Mouse (Mus musculus) MEL (cell line): ENCODE measurements around the gene S100a5. TPM values are rescaled to one million over a fixed set of nuclear protein-coding genes. Genes with fewer than 3 reads are reported as not detected.

ENCODE experiments used
- DNase-seq: peaks from one replicate; pipeline ENCODE4 v3.0.0; 2011; ENCODE audit warnings: low read depth, low spot score
- H3K27ac ChIP-seq: 2 replicates; pipeline ENCODE4 v1.5.1; 2012; ENCODE audit warnings: low read depth, mild to moderate bottlenecking, control low read depth, low read length, moderate library complexity; ENCODE audit not compliant: control insufficient read depth
- H3K27me3 ChIP-seq, 2 experiments: fragments of 150-350 bp in 1 of 2; sonication (generic) in 1 of 2; 2 replicates each; pipeline ENCODE4 v1.6.1; 2012; ENCODE audit warnings: low read length in 2 of 2, mild to moderate bottlenecking in 2 of 2, improper control_type of control experiment in 1 of 2, moderate library complexity in 1 of 2; ENCODE audit not compliant: insufficient read depth in 2 of 2, control insufficient read depth in 1 of 2
- H3K36me3 ChIP-seq, 2 experiments: 2 replicates each; pipeline ENCODE4 v1.6.1; 2012 to 2014; ENCODE audit warnings: low read length in 2 of 2, improper control_type of control experiment in 1 of 2, inconsistent platforms in 1 of 2, mild to moderate bottlenecking in 1 of 2; ENCODE audit not compliant: insufficient read depth in 2 of 2, control insufficient read depth in 1 of 2
- H3K4me1 ChIP-seq, 2 experiments: fragments of 150-350 bp in 1 of 2; sonication (generic) in 1 of 2; 2 replicates each; pipeline ENCODE4 v1.6.1; 2012; ENCODE audit warnings: low read length in 2 of 2, improper control_type of control experiment in 1 of 2, mild to moderate bottlenecking in 1 of 2; ENCODE audit not compliant: insufficient read depth in 2 of 2, control insufficient read depth in 1 of 2
- H3K4me3 ChIP-seq, 2 experiments: fragments of 150-350 bp in 1 of 2; sonication (generic) in 1 of 2; 2 replicates each; pipeline ENCODE4 v1.5.1; 2012; ENCODE audit warnings: low read depth in 2 of 2, low read length in 2 of 2, mild to moderate bottlenecking in 2 of 2, moderate library complexity in 2 of 2, control low read depth in 1 of 2, improper control_type of control experiment in 1 of 2; ENCODE audit not compliant: control insufficient read depth in 1 of 2, insufficient read depth in 1 of 2
- H3K79me2 ChIP-seq: 2 replicates; pipeline ENCODE4 v1.6.1; 2012; ENCODE audit warnings: mild to moderate bottlenecking, low read length, moderate library complexity; ENCODE audit not compliant: control insufficient read depth, poor library complexity, insufficient read depth
- H3K9ac ChIP-seq: 2 replicates; pipeline ENCODE4 v1.6.1; 2012; ENCODE audit warnings: low read depth, mild to moderate bottlenecking, control low read depth, low read length, moderate library complexity; ENCODE audit not compliant: control insufficient read depth, poor library complexity, severe bottlenecking
- H3K9me3 ChIP-seq: fragments of 150-350 bp; sonication (generic); replicated peaks from 2 replicates; pipeline ENCODE4 v1.6.1; 2012; ENCODE audit warnings: mild to moderate bottlenecking, low read length, improper control_type of control experiment, moderate library complexity; ENCODE audit not compliant: insufficient read depth
- BHLHE40 ChIP-seq: IDR thresholded peaks from 2 replicates; pipeline ENCODE4 v1.6.1; 2012; ENCODE audit warnings: low read depth, mild to moderate bottlenecking, inconsistent platforms, low read length, improper control_type of control experiment, borderline replicate concordance
- CHD2 ChIP-seq: IDR thresholded peaks from 2 replicates; pipeline ENCODE4 v1.6.1; 2011; ENCODE audit warnings: low read length, improper control_type of control experiment
- ELF1 ChIP-seq: IDR thresholded peaks from 2 replicates; pipeline ENCODE4 v1.6.1; 2014; ENCODE audit warnings: low read depth, mild to moderate bottlenecking, inconsistent platforms, low read length, improper control_type of control experiment, moderate library complexity
- EP300 ChIP-seq, 2 experiments: IDR thresholded peaks; 2 replicates each; pipeline ENCODE4 v1.6.1; 2011; ENCODE audit warnings: improper control_type of control experiment in 2 of 2, low read length in 2 of 2, low read depth in 1 of 2, mild to moderate bottlenecking in 1 of 2
- GABPA ChIP-seq: IDR thresholded peaks from 2 replicates; pipeline ENCODE4 v1.6.1; 2012; ENCODE audit warnings: low read depth, mild to moderate bottlenecking, inconsistent platforms, low read length, improper control_type of control experiment, moderate library complexity
- GATA1 ChIP-seq: IDR thresholded peaks from 2 replicates; pipeline ENCODE4 v1.6.1; 2011; ENCODE audit warnings: low read depth, low read length, improper control_type of control experiment
- JUND ChIP-seq: IDR thresholded peaks from 2 replicates; pipeline ENCODE4 v1.6.1; 2011; ENCODE audit warnings: low read depth, mild to moderate bottlenecking, improper control_type of control experiment, low read length
- KAT2A ChIP-seq: conservative IDR thresholded peaks from 2 replicates; pipeline ENCODE4 v1.6.1; 2012; ENCODE audit warnings: low read depth, low read length, improper control_type of control experiment, inconsistent platforms
- MAZ ChIP-seq: IDR thresholded peaks from 2 replicates; pipeline ENCODE4 v1.6.1; 2012; ENCODE audit warnings: low read depth, mild to moderate bottlenecking, inconsistent platforms, low read length, improper control_type of control experiment
- MEF2A ChIP-seq: IDR thresholded peaks from 2 replicates; pipeline ENCODE4 v1.6.1; 2014; ENCODE audit warnings: low read depth, mild to moderate bottlenecking, inconsistent platforms, low read length, improper control_type of control experiment; ENCODE audit not compliant: poor library complexity, insufficient replicate concordance, severe bottlenecking; ENCODE audit errors: extremely low read depth
- MXI1 ChIP-seq: IDR thresholded peaks from 2 replicates; pipeline ENCODE4 v1.6.1; 2011; ENCODE audit warnings: mild to moderate bottlenecking, low read depth, low read length, improper control_type of control experiment
- NELFE ChIP-seq: IDR thresholded peaks from 2 replicates; pipeline ENCODE4 v1.6.1; 2011; ENCODE audit warnings: low read depth, low read length, improper control_type of control experiment
- NRF1 ChIP-seq: IDR thresholded peaks from 2 replicates; pipeline ENCODE4 v1.6.1; 2014; ENCODE audit warnings: low read depth, mild to moderate bottlenecking, inconsistent platforms, low read length, improper control_type of control experiment, moderate library complexity; ENCODE audit not compliant: poor library complexity, insufficient read depth, severe bottlenecking
- SIN3A ChIP-seq: IDR thresholded peaks from 2 replicates; pipeline ENCODE4 v1.6.1; 2012; ENCODE audit warnings: low read length, improper control_type of control experiment, inconsistent platforms
- SMC3 ChIP-seq: IDR thresholded peaks from 2 replicates; pipeline ENCODE4 v1.6.1; 2011; ENCODE audit warnings: low read depth, low read length, improper control_type of control experiment
- TAL1 ChIP-seq: IDR thresholded peaks from 2 replicates; pipeline ENCODE4 v1.6.1; 2012; ENCODE audit warnings: mild to moderate bottlenecking, inconsistent platforms, low read length, moderate library complexity, mixed read lengths
- USF1 ChIP-seq: IDR thresholded peaks from 2 replicates; pipeline ENCODE4 v1.6.1; 2014; ENCODE audit warnings: low read depth, mild to moderate bottlenecking, inconsistent platforms, low read length, improper control_type of control experiment, moderate library complexity
- USF2 ChIP-seq, 2 experiments: IDR thresholded peaks; 2 replicates each; pipeline ENCODE4 v1.6.1; 2011 to 2012; ENCODE audit warnings: improper control_type of control experiment in 2 of 2, low read length in 2 of 2, borderline replicate concordance in 1 of 2, inconsistent platforms in 1 of 2, low read depth in 1 of 2, mild to moderate bottlenecking in 1 of 2; ENCODE audit not compliant: insufficient read depth in 1 of 2
- ZKSCAN1 ChIP-seq: IDR thresholded peaks from 2 replicates; pipeline ENCODE4 v1.6.1; 2012; ENCODE audit warnings: low read depth, mild to moderate bottlenecking, inconsistent platforms, low read length, improper control_type of control experiment, moderate library complexity
- ZNF384 ChIP-seq: IDR thresholded peaks from 2 replicates; pipeline ENCODE4 v1.6.1; 2012; ENCODE audit warnings: low read depth, mild to moderate bottlenecking, inconsistent platforms, low read length, improper control_type of control experiment
- polyA plus RNA-seq, 2 experiments: library from polyadenylated mRNA; stranded (reverse) in 1 of 2; unstranded in 1 of 2; fragments of >175 nt in 1 of 2; fragments of >200 nt in 1 of 2; gene quantifications; 2 replicates each; pipeline versions ENCODE4 v1.2.1 to v1.2.4; 2012; ENCODE audit warnings: low replicate concordance in 2 of 2, low read depth in 1 of 2; ENCODE audit not compliant: insufficient read length in 2 of 2, insufficient read depth in 1 of 2, missing spikeins in 1 of 2
- total RNA-seq: library from RNA; depleted of rRNA; stranded (reverse); fragments of 300-350 nt; gene quantifications from 2 replicates; pipeline ENCODE4 v1.2.3, GENCODE M21; 2012

S100a5 gene
- total and polyA plus RNA-seq, 3 experiments: not detected

DNA sequence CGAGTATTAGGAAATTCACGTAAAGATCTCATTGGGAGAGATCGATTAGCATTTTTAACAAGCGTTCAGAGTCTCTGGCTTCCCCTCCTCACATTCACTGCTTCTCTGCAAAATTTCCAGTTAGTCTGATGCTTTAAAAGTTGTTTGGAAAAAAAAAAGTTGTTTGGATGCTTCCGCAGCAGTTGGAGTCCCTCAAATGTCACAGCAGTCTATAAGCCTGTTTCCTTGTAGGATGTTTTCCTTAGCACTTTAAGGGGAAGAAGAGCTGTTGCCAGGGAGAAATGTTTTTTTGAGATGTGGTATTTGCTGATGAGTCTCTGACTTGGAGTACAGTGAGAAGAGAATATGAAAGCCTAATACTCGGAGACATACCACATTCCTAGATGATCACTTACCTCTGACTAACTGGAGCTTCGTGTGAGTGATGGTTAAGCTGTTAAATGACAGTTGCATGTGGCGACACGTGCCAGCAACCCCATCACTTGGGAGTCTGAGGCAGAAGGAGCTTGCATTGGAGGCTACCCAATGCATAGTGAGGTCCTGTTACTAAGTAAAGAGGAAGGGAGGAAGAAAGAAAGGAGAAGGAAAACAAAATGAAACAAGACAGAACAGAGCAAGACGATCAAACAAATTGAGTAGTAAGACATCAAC lies 31.8 kb upstream of the S100a5 start:
- Histone ChIP-seq H3K36me3 (no peaks in the 10 kb centered on the region), H3K4me1 (no peaks in the 10 kb centered on the region), H3K27me3 (peaks cover 20 to 33% of the 10 kb centered on the region in 2 experiments), H3K9ac (no peak overlapping the region), H3K79me2 (no peaks in the 10 kb centered on the region), H3K9me3 (no peaks in the 10 kb centered on the region), H3K27ac (no peak overlapping the region), H3K4me3 (no peak overlapping the region)
- DNase-seq: no peak
- TF ChIP-seq SIN3A (no peak), ELF1 (no peak), USF2 (IDR thresholded peaks at IDR 0.05; ENCODE audit: borderline replicate concordance in 1 of 2, insufficient read depth in 1 of 2, low read depth in 1 of 2, low read length in 2 of 2) (no peak), TAL1 (no peak), NELFE (no peak), USF1 (no peak), GABPA (no peak), MAZ (no peak), MXI1 (no peak), GATA1 (no peak), BHLHE40 (no peak), ZNF384 (no peak), CHD2 (no peak), SMC3 (no peak), KAT2A (no peak), MEF2A (no peak)

DNA sequence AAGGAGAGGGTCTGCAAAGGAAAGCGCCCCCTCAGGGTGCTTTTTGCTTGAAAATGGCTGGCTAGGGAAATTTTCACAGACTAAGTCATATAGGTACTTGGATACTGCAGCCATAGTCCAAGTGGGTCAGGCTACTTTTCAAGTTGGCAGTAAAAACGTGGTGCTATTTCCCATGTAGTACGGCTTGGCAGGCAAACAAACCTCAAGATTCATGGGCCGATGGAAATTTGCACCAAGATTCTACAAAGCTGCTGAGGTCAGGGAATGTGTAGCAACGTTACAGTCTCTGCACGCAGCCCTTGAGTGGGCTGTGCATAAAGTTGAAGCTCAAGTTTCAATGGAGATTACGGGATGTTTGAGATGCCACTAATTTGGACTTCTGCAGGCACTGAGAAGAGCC lies 28.9 kb upstream of the S100a5 start:
- DNase-seq: no peak
- no peak overlapping the region for H3K27ac ChIP-seq
- no peaks in the 10 kb centered on the region for H3K36me3 ChIP-seq
- no peak overlapping the region for H3K4me3 ChIP-seq
- H3K9ac ChIP-seq: no peak overlapping the region
- peaks cover 17 to 23% of the 10 kb centered on the region in 2 experiments for H3K27me3 ChIP-seq
- TF ChIP-seq USF2 (IDR thresholded peaks at IDR 0.05; ENCODE audit: borderline replicate concordance in 1 of 2, insufficient read depth in 1 of 2, low read depth in 1 of 2, low read length in 2 of 2) (no peak), JUND (no peak), EP300 (IDR thresholded peaks at IDR 0.05; ENCODE audit: low read depth in 1 of 2, low read length in 2 of 2) (no peak), ZKSCAN1 (no peak), MXI1 (no peak), TAL1 (no peak), GATA1 (no peak), NRF1 (no peak)
- TF ChIP-seq, all 39 proteins: peak for 0
- Histone ChIP-seq H3K9me3 (no peaks in the 10 kb centered on the region), H3K79me2 (no peaks in the 10 kb centered on the region), H3K4me1 (no peaks in the 10 kb centered on the region)
